Mouse (Mus musculus) hindbrain, postnatal 0 days (tissue): ENCODE measurements around the gene 4921524J17Rik. TPM values are rescaled to one million over a fixed set of nuclear protein-coding genes. Genes with fewer than 3 reads are reported as not detected.

ENCODE experiments used
- ATAC-seq: fragments of 200-750 bp; cut with Nextera tagmentation; 2 replicates; pipeline ENCODE4 v1.8.0; 2017; ENCODE audit warnings: mild to moderate bottlenecking, moderate TSS enrichment, moderate library complexity
- DNase-seq: peaks from one replicate; pipeline ENCODE4 v3.0.0-alpha.2; 2015; ENCODE audit warnings: low spot score
- H3K27ac ChIP-seq: fragments of 300-500 bp; sonication (generic); 2 replicates; pipeline ENCODE4 v1.5.1; 2014; ENCODE audit warnings: mild to moderate bottlenecking
- H3K27me3 ChIP-seq: fragments of 300-500 bp; sonication (generic); 2 replicates; pipeline ENCODE4 v1.6.1; 2014; ENCODE audit warnings: low read length, mixed read lengths; ENCODE audit not compliant: insufficient read depth
- H3K36me3 ChIP-seq: fragments of 300-500 bp; sonication (generic); 2 replicates; pipeline ENCODE4 v1.6.1; 2014; ENCODE audit warnings: low read length, mixed read lengths; ENCODE audit not compliant: insufficient read depth
- H3K4me1 ChIP-seq: fragments of 300-500 bp; sonication (generic); 2 replicates; pipeline ENCODE4 v1.6.1; 2014; ENCODE audit warnings: antibody characterized with exemption, low read length, mixed read lengths; ENCODE audit not compliant: insufficient read depth
- H3K4me2 ChIP-seq: fragments of 300-500 bp; sonication (generic); 2 replicates; pipeline ENCODE4 v1.6.1; 2014; ENCODE audit warnings: low read depth, mild to moderate bottlenecking, low read length, moderate library complexity, mixed read lengths
- H3K4me3 ChIP-seq: fragments of 300-500 bp; sonication (generic); 2 replicates; pipeline ENCODE4 v1.5.1; 2014; ENCODE audit warnings: low read length
- H3K9ac ChIP-seq: fragments of 300-500 bp; sonication (generic); replicated peaks from 2 replicates; pipeline ENCODE4 v1.6.1; 2014; ENCODE audit warnings: mild to moderate bottlenecking, low read length, moderate library complexity, mixed read lengths
- H3K9me3 ChIP-seq: fragments of 300-500 bp; sonication (generic); 2 replicates; pipeline ENCODE4 v1.6.1; 2016; ENCODE audit warnings: low read length, mixed read lengths
- CTCF ChIP-seq: IDR thresholded peaks from 2 replicates; pipeline ENCODE4 v1.5.1; 2016; ENCODE audit warnings: antibody characterized with exemption, control low read depth, low read depth
- WGBS: fragments of 180-500 bp; shearing (Covaris S2); extraction: QIAGEN DNeasy Blood & Tissue Kit; methylation state at CpG from one replicate; pipeline ENCODE4 v1.1.7; 2014; 5-methylcytosine and 5-hydroxymethylcytosine counted together
- polyA plus RNA-seq: library from polyadenylated mRNA; unstranded; fragments of >200 nt; fragmentation: Nextera tagmentation; extraction: Ambion mirVana; gene quantifications from 2 replicates; pipeline ENCODE4 v1.2.1, GENCODE M21; 2015
- total RNA-seq: library from RNA; depleted of rRNA; stranded (reverse); fragments of >200 nt; gene quantifications from 2 replicates; pipeline ENCODE4 v1.2.3, GENCODE M21; 2014; rRNA removed

The 4921524J17Rik gene
- total RNA-seq, result 11.6 and 13.6 TPM in 2 replicates
- 43.0 and 47.4 TPM in 2 replicates for polyA plus RNA-seq

- Histone ChIP-seq H3K9ac (peak within 1 kb of the TSS; percentile 77), H3K9me3 (no peaks in the 10 kb centered on the region), H3K27ac (peak within 1 kb of the TSS; percentile 91), H3K4me1 (0 out of 2 replicates have a peak, but pooled peaks cover 6% of the 10 kb centered on the region), H3K4me2 (peak within 1 kb of the TSS; percentile 60), H3K36me3 (no peaks in the 10 kb centered on the region), H3K4me3 (peak within 1 kb of the TSS; percentile 83), H3K27me3 (no peaks in the 10 kb centered on the region)
- ATAC-seq (peak; percentile 100), DNase-seq (peak; percentile 100)
- TF ChIP-seq CTCF, result no peak
- under 1% methylated on average over 75 of the region's 85 CpGs for WGBS
Measured at GRCm38 (mm10) chr8:85432168-85433016, at the start of gene 4921524J17Rik. TSS of gene 4921524J17Rik (minus strand) at chr8:85432833.

- TF ChIP-seq CTCF, result no peak
- Histone ChIP-seq H3K27me3 (no peaks in the 10 kb centered on the region), H3K9ac (no peak overlapping the region), H3K9me3 (no peaks in the 10 kb centered on the region), H3K4me1 (no peaks in the 10 kb centered on the region), H3K27ac (no peak overlapping the region), H3K4me3 (no peak overlapping the region), H3K4me2 (no peak overlapping the region; the same call in 1 of the 2 replicates), H3K36me3 (no peaks in the 10 kb centered on the region)
- no peak for ATAC-seq
- no peak for DNase-seq
- 58% methylated on average over 6 of the region's 6 CpGs for WGBS
Measured at GRCm38 (mm10) chr8:85482427-85482826, 49.8 kb upstream of the 4921524J17Rik start.

- no peaks in the 10 kb centered on the region for H3K9me3 ChIP-seq
- no peak overlapping the region for H3K27ac ChIP-seq
- 0 out of 2 replicates have a peak overlapping the region, but pooled peaks have one; percentile 28 for H3K9ac ChIP-seq
- H3K27me3 ChIP-seq, result no peaks in the 10 kb centered on the region
- H3K36me3 ChIP-seq, result no peaks in the 10 kb centered on the region
- ATAC-seq (peak; percentile 79), DNase-seq (peak; percentile 44)
- peak overlapping the region; percentile 41 for H3K4me2 ChIP-seq
- no peak overlapping the region for H3K4me3 ChIP-seq
- 20% methylated on average over 10 of the region's 10 CpGs for WGBS
- peak; percentile 36 for TF ChIP-seq CTCF
- no peaks in the 10 kb centered on the region for H3K4me1 ChIP-seq
Measured at GRCm38 (mm10) chr8:85481900-85482299, 49.3 kb upstream of the 4921524J17Rik start.

GRCm38 (mm10) chr8:85479710-85480109, 47.1 kb upstream of the 4921524J17Rik start:
- Histone ChIP-seq H3K27ac (no peak overlapping the region), H3K9ac (no peak overlapping the region), H3K4me1 (no peaks in the 10 kb centered on the region), H3K9me3 (no peaks in the 10 kb centered on the region), H3K4me2 (no peak overlapping the region), H3K27me3 (no peaks in the 10 kb centered on the region), H3K36me3 (no peaks in the 10 kb centered on the region), H3K4me3 (no peak overlapping the region)
- DNase-seq, result no peak
- ATAC-seq, result no peak
- 92% methylated on average over 2 of the region's 2 CpGs for WGBS
- no peak for TF ChIP-seq CTCF

- ATAC-seq, result no peak
- no peak overlapping the region for H3K9ac ChIP-seq
- H3K9me3 ChIP-seq, result no peaks in the 10 kb centered on the region
- H3K4me1 ChIP-seq, result no peaks in the 10 kb centered on the region
- H3K4me3 ChIP-seq, result no peak overlapping the region
- no peaks in the 10 kb centered on the region for H3K36me3 ChIP-seq
- 80% methylated on average over 2 of the region's 2 CpGs for WGBS
- no peak for TF ChIP-seq CTCF
- H3K4me2 ChIP-seq, result no peak overlapping the region
- H3K27me3 ChIP-seq, result no peaks in the 10 kb centered on the region
- no peak for DNase-seq
- no peak overlapping the region for H3K27ac ChIP-seq
Measured at GRCm38 (mm10) chr8:85478397-85478796, 45.8 kb upstream of the 4921524J17Rik start.

- Histone ChIP-seq H3K4me1 (no peaks in the 10 kb centered on the region), H3K4me3 (no peak overlapping the region), H3K27ac (no peak overlapping the region), H3K9me3 (no peaks in the 10 kb centered on the region), H3K27me3 (no peaks in the 10 kb centered on the region), H3K36me3 (no peaks in the 10 kb centered on the region), H3K4me2 (no peak overlapping the region), H3K9ac (no peak overlapping the region)
- TF ChIP-seq CTCF, result no peak
- no peak for DNase-seq
- no peak for ATAC-seq
- 84% methylated on average over 4 of the region's 4 CpGs for WGBS
Measured at GRCm38 (mm10) chr8:85476970-85477545, 44.4 kb upstream of the 4921524J17Rik start.
